13 mouse cellular contexts compared by ENCODE assay signal in genomic region chr9:47710946-47711345, GRCm38 (mm10).
"Had no signal": no experiment of that assay in that cellular context is flagged by ENCODE, and none has a peak within 500 bp of the region (broad histone marks: within the 10 kb centered on the region; RNA-seq: fewer than 3 reads in every experiment).

No protein-coding gene starts in this region.

- H3K4me3 ChIP-seq: left cerebral cortex, adult 2 months; limb, embryonic 15.5 days; liver, embryonic 12.5 days; neural tube, embryonic 12.5 days had no signal

- H3K36me3 ChIP-seq: limb, embryonic 15.5 days; liver, embryonic 12.5 days; neural tube, embryonic 12.5 days had no signal

- H3K9ac ChIP-seq: limb, embryonic 15.5 days; liver, embryonic 12.5 days; lung, embryonic 14.5 days; neural tube, embryonic 12.5 days had no signal

- H3K4me2 ChIP-seq: limb, embryonic 15.5 days; liver, embryonic 12.5 days; lung, embryonic 14.5 days; neural tube, embryonic 12.5 days had no signal

- ATAC-seq: liver, embryonic 12.5 days had no signal

- H3K9me3 ChIP-seq: limb, embryonic 15.5 days; liver, embryonic 12.5 days; neural tube, embryonic 12.5 days had no signal

- DNase-seq: kidney, adult 18-20 months; kidney, postnatal 10 days; kidney, postnatal 4 days; lung, embryonic 14.5 days; lung, postnatal 10 days; midbrain, embryonic 14.5 days; right cerebral cortex, postnatal 25 days; thymus, adult 18-20 months; thymus, postnatal 14 days had no signal

- H3K27ac ChIP-seq: left cerebral cortex, adult 2 months; limb, embryonic 15.5 days; liver, embryonic 12.5 days; neural tube, embryonic 12.5 days had no signal

- H3K27me3 ChIP-seq: limb, embryonic 15.5 days; liver, embryonic 12.5 days; neural tube, embryonic 12.5 days had no signal
